16 mouse cellular contexts compared by ENCODE assay signal in genomic region chr11:53306965-53307364, GRCm38 (mm10). TPM values are rescaled to one million over a fixed set of nuclear protein-coding genes. Genes with fewer than 3 reads are reported as not detected.
DNase-seq lines count a peak whose midpoint lies in the region; ATAC-seq and TF ChIP-seq lines count a peak whose summit lies in the region.
"Had no signal": no experiment of that assay in that cellular context is flagged by ENCODE, and none has a peak within 500 bp of the region (broad histone marks: within the 10 kb centered on the region; RNA-seq: fewer than 3 reads in every experiment).

No protein-coding gene starts in this region.

- no peak for TF ChIP-seq CTCF in heart, postnatal 0 days (IDR thresholded peaks at IDR 0.05; ENCODE audit: low read depth)
- no peak for TF ChIP-seq CTCF in lung, embryonic 14.5 days (IDR thresholded peaks at IDR 0.05; ENCODE audit: low read depth)
- no peak for TF ChIP-seq CTCF in lung, adult 2 months (IDR thresholded peaks at IDR 0.05; ENCODE audit: insufficient read depth, low read length)

- H3K9me3 ChIP-seq in heart, postnatal 0 days (replicated peaks; ENCODE audit: control insufficient read depth, low read length), result no peaks in the 10 kb centered on the region
- no peaks in the 10 kb centered on the region for H3K9me3 ChIP-seq in lung, embryonic 14.5 days (ENCODE audit: low read depth, low read length)
- H3K9me3 ChIP-seq: forebrain, embryonic 13.5 days; midbrain, embryonic 15.5 days; neural tube, embryonic 12.5 days had no signal

- H3K27ac ChIP-seq in heart, postnatal 0 days (ENCODE audit: low read depth), result peak overlapping the region; percentile 98
- no peak overlapping the region for H3K27ac ChIP-seq in lung, embryonic 14.5 days (ENCODE audit: low read depth)
- H3K27ac ChIP-seq: forebrain, embryonic 13.5 days; midbrain, embryonic 15.5 days; neural tube, embryonic 12.5 days had no signal

- no peak; the same call in 1 of the 2 replicates for ATAC-seq in heart, postnatal 0 days (ENCODE audit: insufficient read depth, low read depth)
- ATAC-seq in lung, embryonic 14.5 days (ENCODE audit: insufficient read depth), result no peak
- ATAC-seq in common myeloid progenitor, adult 5-6 weeks (replicated peaks; ENCODE audit: low read depth, poor library complexity, severe bottlenecking), result 0 out of 2 replicates have a peak, but pooled peaks have one; percentile 26
- ATAC-seq: forebrain, embryonic 13.5 days; liver, postnatal 0 days; midbrain, embryonic 15.5 days had no signal

- no peak for TF ChIP-seq POLR2A in lung, adult 2 months (IDR thresholded peaks at IDR 0.05; ENCODE audit: borderline replicate concordance, extremely low read depth, low read depth, low read length)

- 11% methylated on average over 2 of the region's 2 CpGs for WGBS in heart, postnatal 0 days
- WGBS in lung, embryonic 14.5 days, result 27% methylated on average over 2 of the region's 2 CpGs
- WGBS in lung, adult 2 months, result 30% methylated on average over 2 of the region's 2 CpGs

- H3K4me1 ChIP-seq in heart, postnatal 0 days (ENCODE audit: control insufficient read depth, insufficient read depth), result peaks cover 25% of the 10 kb centered on the region
- peaks cover 9% of the 10 kb centered on the region; the same call in 1 of the 2 replicates for H3K4me1 ChIP-seq in lung, embryonic 14.5 days (ENCODE audit: insufficient read depth)
- peaks cover 21% of the 10 kb centered on the region for H3K4me1 ChIP-seq in lung, adult 2 months (ENCODE audit: control insufficient read depth, insufficient read depth, low read length)
- H3K4me1 ChIP-seq: forebrain, embryonic 13.5 days; midbrain, embryonic 15.5 days; neural tube, embryonic 12.5 days had no signal

- no peak overlapping the region for H3K4me2 ChIP-seq in heart, postnatal 0 days (ENCODE audit: low read depth, low read length)
- no peak overlapping the region for H3K4me2 ChIP-seq in lung, embryonic 14.5 days
- H3K4me2 ChIP-seq: forebrain, embryonic 13.5 days; midbrain, embryonic 15.5 days; neural tube, embryonic 12.5 days had no signal

- no peak for TF ChIP-seq EP300 in heart, postnatal 0 days (IDR thresholded peaks at IDR 0.05; ENCODE audit: low read depth)

- H3K9ac ChIP-seq in heart, postnatal 0 days (replicated peaks; ENCODE audit: low read depth, low read length), result no peak overlapping the region
- H3K9ac ChIP-seq in lung, embryonic 14.5 days, result no peak overlapping the region
- H3K9ac ChIP-seq: forebrain, embryonic 13.5 days; liver, postnatal 0 days; midbrain, embryonic 15.5 days; neural tube, embryonic 12.5 days had no signal

- no peaks in the 10 kb centered on the region for H3K36me3 ChIP-seq in heart, postnatal 0 days (replicated peaks; ENCODE audit: control insufficient read depth, insufficient read depth, low read length)
- no peaks in the 10 kb centered on the region for H3K36me3 ChIP-seq in lung, embryonic 14.5 days (ENCODE audit: insufficient read depth)
- H3K36me3 ChIP-seq: midbrain, embryonic 15.5 days; neural tube, embryonic 12.5 days had no signal

- no peaks in the 10 kb centered on the region for H3K27me3 ChIP-seq in heart, postnatal 0 days (ENCODE audit: control insufficient read depth, insufficient read depth, low read length)
- H3K27me3 ChIP-seq in lung, embryonic 14.5 days (ENCODE audit: insufficient read depth, low read length), result no peaks in the 10 kb centered on the region
- H3K27me3 ChIP-seq: CH12.LX; forebrain, embryonic 13.5 days; midbrain, embryonic 15.5 days; neural tube, embryonic 12.5 days had no signal

- H3K4me3 ChIP-seq in heart, postnatal 0 days (ENCODE audit: low read depth, low read length), result no peak overlapping the region
- no peak overlapping the region for H3K4me3 ChIP-seq in lung, embryonic 14.5 days (ENCODE audit: low read depth, low read length)
- H3K4me3 ChIP-seq in lung, adult 2 months (replicated peaks; ENCODE audit: extremely low read depth, low read depth, low read length), result no peak overlapping the region
- H3K4me3 ChIP-seq: forebrain, embryonic 13.5 days; midbrain, embryonic 15.5 days; neural tube, embryonic 12.5 days had no signal

- DNase-seq in heart, postnatal 0 days (ENCODE audit: low spot score), result peak; percentile 90
- no peak for DNase-seq in heart, adult 11 months
- peak; percentile 75 for DNase-seq in lung, embryonic 14.5 days
- no peak for DNase-seq in lung, adult 2 months
- DNase-seq in lung, postnatal 36 days, result peak; percentile 37
- DNase-seq in embryo, embryonic 10.5 days (ENCODE audit: low spot score), result no peak
- no peak for DNase-seq in layer of hippocampus, adult 11-12 months (ENCODE audit: low spot score)
- DNase-seq: cerebellum, adult 11 months; gastrocnemius, postnatal 10 days; thymus, adult 2 months had no signal

RNA-seq across cellular contexts. Expression of gene Hspa4, which starts 6.7 kb away (rescaled TPM):
- 54.0 and 64.3 TPM in 2 replicates for total RNA-seq in heart, postnatal 0 days (2014; rRNA removed; ENCODE audit: low replicate concordance)
- 59.0 and 75.6 TPM in 2 replicates for polyA plus RNA-seq in heart, postnatal 0 days (2015; fragmentation: Nextera tagmentation; extraction: Ambion mirVana)
- 105 and 109 TPM in 2 replicates for polyA plus RNA-seq in lung, embryonic 14.5 days (2014; fragmentation: Nextera tagmentation; extraction: Ambion mirVana)
- 22.0 and 24.9 TPM in 2 replicates for polyA plus RNA-seq in lung, adult 2 months (2012; rRNA removed)
- total RNA-seq in common myeloid progenitor, adult 5-6 weeks (2017), result 558 and 573 TPM in 2 replicates

RNA-seq across cellular contexts. Expression of gene Zcchc10, which starts 17.5 kb away (rescaled TPM):
- 1.2 TPM in 1 of 2 replicates, not detected in the other for total RNA-seq in heart, postnatal 0 days (2014; rRNA removed; ENCODE audit: low replicate concordance)
- 15.3 and 15.4 TPM in 2 replicates for polyA plus RNA-seq in heart, postnatal 0 days (2015; fragmentation: Nextera tagmentation; extraction: Ambion mirVana)
- polyA plus RNA-seq in lung, embryonic 14.5 days (2014; fragmentation: Nextera tagmentation; extraction: Ambion mirVana), result 24.0 and 27.7 TPM in 2 replicates
- polyA plus RNA-seq in lung, adult 2 months (2012; rRNA removed), result 3.0 and 5.1 TPM in 2 replicates
- 9.6 and 22.0 TPM in 2 replicates for total RNA-seq in common myeloid progenitor, adult 5-6 weeks (2017)

RNA-seq across cellular contexts. Expression of gene Aff4, which starts 43.7 kb away (rescaled TPM):
- 59.6 and 70.1 TPM in 2 replicates for total RNA-seq in heart, postnatal 0 days (2014; rRNA removed; ENCODE audit: low replicate concordance)
- polyA plus RNA-seq in heart, postnatal 0 days (2015; fragmentation: Nextera tagmentation; extraction: Ambion mirVana), result 27.6 and 36.0 TPM in 2 replicates
- 56.5 and 62.9 TPM in 2 replicates for polyA plus RNA-seq in lung, embryonic 14.5 days (2014; fragmentation: Nextera tagmentation; extraction: Ambion mirVana)
- 14.0 and 20.4 TPM in 2 replicates for polyA plus RNA-seq in lung, adult 2 months (2012; rRNA removed)
- 65.0 and 90.0 TPM in 2 replicates for total RNA-seq in common myeloid progenitor, adult 5-6 weeks (2017)

Comparison
In these comparisons a context has a peak if more than half of its experiments do, and no peak if none do; other contexts are left out.
1. DNase-seq: peak in heart, postnatal 0 days (single experiment), lung, embryonic 14.5 days (single experiment) and lung, postnatal 36 days (single experiment); none in heart, adult 11 months (single experiment), lung, adult 2 months (single experiment), embryo, embryonic 10.5 days (single experiment) and layer of hippocampus, adult 11-12 months (single experiment).